Mouse (Mus musculus): ENCODE measurements around the gene Cnot6l.

DNA sequence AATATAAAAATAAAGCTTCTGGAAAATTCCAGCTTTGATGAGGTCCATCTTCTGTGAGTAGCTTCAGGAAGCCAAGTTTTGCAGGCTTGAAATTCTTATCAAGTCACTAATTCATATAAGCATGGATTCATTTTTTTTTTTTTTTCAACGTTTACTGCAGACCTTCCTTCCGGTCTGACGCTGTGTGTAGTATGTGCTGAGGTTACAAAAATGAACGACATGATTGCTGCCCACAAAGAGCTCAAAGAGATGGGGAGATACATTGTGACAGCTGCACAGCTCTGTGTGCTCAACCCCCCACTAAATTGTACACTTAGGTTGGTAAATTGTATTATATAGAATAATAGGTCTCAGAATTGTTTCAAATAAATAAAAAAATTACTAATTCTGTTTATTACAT lies 44.6 kb upstream of the Cnot6l start:
- TF ChIP-seq CTCF (IDR thresholded peaks at IDR 0.05; ENCODE audit: borderline replicate concordance, extremely low read depth, insufficient read depth, insufficient read length) (no peak), POLR2A (IDR thresholded peaks at IDR 0.05; ENCODE audit: borderline replicate concordance, extremely low read depth, insufficient read depth, insufficient read length, poor library complexity, severe bottlenecking) (no peak)
